Mouse (Mus musculus): ENCODE data around the gene Mtnr1a.
A peak's percentile ranks its signal among the peaks of the same experiment; 100 is the strongest.
"Not testable (repeated sequence)": the region's sequence is repeated elsewhere in the genome, so short reads cannot be mapped to it uniquely, and the experiment has no call there.

Mtnr1a gene

DNA sequence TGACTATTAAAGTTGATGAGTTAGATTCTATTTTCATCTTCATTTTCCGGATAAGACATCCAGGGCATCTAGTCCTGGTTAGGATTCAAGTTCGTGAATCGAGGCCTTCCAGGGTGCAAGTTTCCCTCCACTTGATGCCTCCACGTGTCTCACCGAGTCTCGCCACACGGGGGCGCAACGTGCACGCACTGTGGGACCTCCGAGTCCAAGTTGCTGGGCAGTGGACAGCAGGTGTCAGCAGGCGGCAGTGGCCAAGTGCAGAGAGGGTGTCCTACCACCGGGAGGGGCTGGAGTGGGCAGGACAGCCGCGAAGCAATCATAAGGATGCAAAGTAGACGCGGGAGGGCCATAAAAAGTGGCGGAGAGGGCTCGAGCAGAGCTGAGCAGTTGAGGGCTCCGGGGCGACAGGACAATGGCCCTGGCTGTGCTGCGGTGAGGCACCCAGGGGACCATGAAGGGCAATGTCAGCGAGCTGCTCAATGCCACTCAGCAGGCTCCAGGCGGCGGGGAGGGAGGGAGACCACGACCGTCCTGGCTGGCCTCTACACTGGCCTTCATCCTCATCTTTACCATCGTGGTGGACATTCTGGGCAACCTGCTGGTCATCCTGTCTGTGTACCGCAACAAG, at the start of gene Mtnr1a:
TSS of gene Mtnr1a (plus strand) at position 379 of the 628 bp plus-strand sequence.
- DNase-seq (ENCODE audit: low read depth, low spot score) = peak; percentile 85

DNA sequence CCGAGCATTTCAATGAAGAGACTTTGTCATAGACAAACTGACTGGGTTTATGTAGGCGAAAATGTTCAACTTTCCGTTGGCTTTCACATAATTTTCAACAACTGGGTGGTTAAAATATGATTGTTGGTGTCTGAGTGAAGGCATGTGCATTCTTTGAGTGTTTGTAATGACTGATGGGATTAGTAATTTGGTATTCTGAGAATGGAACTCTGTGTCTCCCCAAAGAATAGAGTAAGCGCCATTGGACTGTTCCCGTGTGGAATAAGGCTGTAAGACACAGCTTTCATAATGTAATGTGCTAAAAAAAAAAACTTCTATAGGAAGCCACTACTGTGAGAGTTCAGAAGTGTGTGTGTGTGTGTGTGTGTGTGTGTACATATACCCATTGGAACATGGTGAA, 49.7 kb upstream of the Mtnr1a start:
- DNase-seq (ENCODE audit: low read depth, low spot score) = no peak

DNA sequence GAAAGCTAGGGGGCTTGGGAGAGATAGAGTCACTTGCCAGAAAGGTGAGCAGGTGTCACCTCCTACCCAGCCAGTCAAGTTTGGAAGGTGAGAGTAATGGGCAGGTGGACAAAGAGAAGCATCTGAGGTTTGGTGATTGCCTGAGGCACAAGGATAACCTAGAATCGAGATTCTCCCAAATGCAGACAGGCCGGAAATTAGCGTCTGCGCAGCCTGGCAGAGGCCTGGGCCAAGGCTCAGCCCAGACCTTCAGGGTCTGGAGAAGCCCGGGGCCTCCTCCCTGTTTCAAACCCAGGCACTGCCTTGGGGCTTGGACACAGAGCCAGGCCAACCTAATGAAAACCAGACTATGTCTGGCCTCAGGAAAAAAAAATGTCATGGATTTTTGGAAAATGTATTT, 47.8 kb upstream of the Mtnr1a start:
- DNase-seq (ENCODE audit: low read depth, low spot score) = no peak

DNA sequence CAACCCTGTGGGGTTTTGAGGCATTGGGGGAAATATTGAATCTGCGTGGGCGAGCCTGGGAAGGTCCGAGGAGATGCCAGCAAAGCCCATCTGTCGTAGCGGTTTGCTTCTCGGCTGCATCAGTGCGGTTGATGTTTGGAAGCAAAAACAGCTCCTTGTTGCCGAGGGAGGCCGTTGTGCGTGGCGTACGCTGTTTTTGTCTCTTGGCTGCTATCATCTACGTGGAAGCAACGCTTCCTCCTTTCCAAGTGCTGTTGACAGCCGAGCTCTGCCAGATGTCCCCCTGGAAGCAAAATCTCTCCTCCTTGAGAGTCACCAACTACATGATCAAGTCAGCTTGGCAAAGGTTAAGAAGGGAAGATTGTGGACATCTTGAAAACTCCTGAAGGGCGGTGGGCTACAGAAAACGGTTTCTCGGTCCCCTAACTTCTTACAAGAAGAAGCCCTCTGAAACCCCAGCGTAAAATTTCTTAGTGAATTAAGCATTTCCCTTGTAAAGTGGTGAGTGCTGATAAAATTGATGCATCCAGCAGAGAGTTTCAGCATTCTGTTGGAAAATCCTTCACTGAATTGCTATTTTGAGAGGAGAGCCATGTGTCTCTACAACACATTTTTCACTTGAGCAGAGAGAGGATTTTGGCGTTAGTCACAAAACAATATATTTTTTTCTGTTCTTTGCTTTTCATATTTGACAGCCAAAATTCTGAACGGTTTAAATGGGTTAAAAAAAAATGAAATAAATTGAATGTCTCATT, 46.8 kb upstream of the Mtnr1a start:
- no peak for DNase-seq (ENCODE audit: low read depth, low spot score)

DNA sequence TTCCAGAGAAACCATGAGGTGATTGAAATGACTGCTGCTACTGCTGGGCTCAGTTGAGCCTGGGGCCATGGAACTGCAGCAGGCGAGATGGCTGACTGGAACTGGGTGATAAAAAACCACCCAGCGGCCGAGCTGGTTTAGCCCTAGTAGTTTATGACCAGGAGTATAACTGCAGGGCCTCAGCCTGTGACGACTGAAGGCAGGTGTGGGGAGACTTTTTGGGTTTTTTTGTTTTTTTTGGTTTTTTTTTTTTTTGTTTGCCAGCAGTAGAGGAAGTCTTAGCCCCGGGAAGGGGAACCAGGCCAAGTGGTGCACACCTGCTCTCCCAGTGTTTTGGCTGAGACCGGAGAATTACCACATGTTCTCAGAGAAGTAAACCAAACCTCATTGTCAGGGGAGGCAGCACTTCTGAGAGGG, 40.8 kb upstream of the Mtnr1a start:
- DNase-seq (ENCODE audit: low read depth, low spot score) = no peak

DNA sequence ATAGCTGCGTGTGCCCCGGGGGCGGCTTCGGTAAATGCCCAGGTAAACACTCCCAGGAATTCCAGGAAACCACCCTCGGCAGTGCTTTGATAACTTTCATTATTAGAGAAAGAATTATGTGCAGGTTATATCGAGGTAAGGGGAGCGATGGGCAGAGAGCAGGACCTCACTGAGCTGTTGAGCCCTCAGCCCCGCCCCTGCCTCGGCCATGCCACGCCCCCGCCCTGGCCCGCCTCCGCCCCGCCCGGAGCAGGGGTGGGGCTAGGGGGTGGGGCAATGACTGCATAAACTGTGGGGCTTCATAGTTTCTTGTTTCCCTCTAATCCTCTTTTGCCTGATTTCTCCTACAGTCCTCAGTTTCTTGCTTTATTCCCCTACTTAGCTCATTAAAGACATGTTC, 30.6 kb upstream of the Mtnr1a start:
- no peak for DNase-seq (ENCODE audit: low read depth, low spot score)

DNA sequence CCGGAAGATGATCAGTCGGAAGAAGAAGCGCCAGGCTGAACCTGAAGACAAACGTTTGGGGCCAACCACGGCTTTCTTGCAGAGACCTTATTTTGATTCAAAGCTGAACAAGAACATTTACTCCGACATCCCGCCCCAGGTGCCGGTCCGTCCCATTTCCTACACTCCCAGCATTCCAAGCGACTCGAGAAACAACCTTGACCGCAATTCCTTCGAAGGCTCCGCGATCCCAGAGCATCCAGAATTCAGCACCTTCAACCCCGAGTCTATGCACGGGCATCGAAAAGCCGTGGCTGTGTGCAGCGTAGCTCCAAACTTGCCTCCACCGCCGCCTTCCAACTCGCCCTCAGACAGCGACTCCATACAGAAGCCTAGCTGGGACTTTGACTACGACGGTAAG, 24.8 kb upstream of the Mtnr1a start:
- no peak for DNase-seq (ENCODE audit: low read depth, low spot score)

DNA sequence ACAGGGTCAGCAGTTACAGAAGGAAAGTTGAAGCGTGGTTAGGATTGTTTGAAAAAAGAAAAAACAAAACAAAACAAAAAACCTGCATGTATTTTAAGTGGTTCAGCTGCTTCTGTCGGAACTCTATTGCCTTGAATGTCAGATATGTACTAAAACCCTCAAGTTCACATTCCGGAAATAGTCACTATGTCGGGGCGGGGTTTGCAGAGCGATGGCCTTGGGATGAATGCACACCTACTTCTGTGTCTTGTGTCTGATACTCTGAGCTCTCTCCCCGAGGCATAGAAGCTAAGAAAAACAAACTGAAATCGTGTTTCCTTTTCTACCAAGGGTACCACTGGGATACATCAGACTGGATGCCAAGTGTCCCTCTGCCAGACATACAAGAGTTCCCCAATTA, 18.5 kb upstream of the Mtnr1a start:
- no peak for DNase-seq (ENCODE audit: low read depth, low spot score)

DNA sequence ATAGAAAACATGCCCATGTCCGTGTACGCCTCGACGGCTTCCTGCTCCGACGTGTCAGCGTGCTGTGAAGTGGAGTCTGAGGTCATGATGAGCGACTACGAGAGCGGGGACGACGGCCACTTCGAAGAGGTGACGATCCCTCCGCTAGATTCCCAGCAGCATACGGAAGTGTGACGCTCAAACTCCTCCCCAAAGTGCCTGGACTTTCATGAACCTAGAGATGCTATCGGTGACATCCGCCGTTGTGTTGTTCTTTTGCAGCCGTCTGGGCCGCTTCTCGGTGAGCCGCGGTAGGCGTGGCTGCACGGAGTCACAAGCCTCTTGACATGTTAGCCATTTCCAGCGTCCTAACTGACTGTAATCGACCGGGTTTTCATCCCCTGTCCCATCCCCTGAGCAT, 17.7 kb upstream of the Mtnr1a start:
- DNase-seq (ENCODE audit: low read depth, low spot score) = no peak

DNA sequence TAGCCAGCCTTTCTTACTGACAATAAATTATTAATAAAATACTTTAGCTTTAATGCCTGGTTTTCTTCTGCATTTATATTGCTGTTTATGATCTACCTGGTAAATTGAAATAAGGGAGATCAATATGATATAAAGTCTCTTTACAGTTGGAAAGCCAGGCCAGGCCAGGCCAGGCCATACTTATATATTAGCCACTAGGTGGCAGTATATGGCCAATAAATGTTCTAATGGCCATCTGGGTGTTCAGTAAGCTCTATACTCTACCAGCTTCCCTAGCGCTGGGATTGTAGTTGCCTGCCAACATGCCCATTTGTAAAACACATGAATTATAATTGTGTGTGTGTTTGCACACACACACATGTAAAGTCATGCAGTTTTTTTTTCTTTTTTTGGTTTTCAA, 16.7 kb upstream of the Mtnr1a start:
- DNase-seq (ENCODE audit: low read depth, low spot score) = no peak

DNA sequence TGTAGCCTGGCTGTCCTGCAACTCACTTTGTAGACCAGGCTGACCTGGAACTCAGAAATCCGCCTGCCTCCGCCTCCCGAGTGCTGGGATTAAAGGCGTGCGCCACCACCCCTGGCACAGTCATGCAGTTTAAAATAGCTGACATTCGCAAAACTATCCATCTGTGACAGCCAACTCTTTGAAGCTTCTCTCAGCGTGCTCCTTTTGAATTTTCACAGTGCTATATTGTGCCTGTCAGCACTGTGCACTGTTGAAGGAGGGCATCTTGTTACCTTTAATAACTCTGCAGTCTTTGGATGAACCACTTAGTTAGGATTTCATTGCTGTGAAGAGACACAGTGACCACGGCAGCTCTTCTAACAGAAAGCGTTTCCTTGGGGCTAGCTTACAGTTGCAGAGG, 16.3 kb upstream of the Mtnr1a start:
- DNase-seq (ENCODE audit: low read depth, low spot score) = no peak

DNA sequence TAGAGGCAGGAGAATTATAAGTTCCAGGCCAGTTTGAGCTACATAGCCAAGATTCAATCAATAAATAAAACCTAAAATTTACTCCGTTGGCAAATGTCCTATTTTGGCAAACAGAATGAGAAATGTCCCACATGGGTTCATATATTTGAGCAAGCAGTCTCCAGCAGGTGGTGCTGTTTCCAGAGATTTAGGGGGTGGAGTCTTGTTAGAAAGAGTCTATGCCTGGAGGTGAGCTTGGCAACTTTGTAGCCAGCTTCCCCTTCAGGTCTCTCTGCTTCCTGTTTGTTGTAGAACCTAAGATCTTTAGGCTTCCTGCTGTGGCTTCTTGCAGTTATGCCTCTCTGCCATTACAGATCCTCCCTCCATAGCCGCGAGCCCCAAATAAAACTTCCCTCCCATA, 13.4 kb upstream of the Mtnr1a start:
- no peak for DNase-seq (ENCODE audit: low read depth, low spot score)

DNA sequence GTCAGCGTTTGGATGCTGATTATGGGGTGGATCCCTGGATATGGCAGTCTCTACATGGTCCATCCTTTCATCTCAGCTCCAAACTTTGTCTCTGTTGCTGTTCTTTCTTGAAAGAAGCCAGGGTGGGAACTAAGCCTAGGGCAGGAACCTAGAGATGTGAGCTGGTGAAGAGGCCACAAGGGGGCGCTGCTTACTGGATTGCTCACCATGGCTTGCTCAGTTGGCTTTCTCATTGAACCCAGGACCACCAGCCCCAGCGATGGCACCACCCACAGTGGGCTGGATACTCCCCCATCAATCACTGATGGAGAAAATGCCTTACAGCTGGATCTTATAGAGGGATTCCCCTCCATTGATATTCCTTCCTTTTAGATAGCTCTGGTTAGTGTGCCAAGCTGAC, 12.1 kb upstream of the Mtnr1a start:
- DNase-seq (ENCODE audit: low read depth, low spot score) = no peak

DNA sequence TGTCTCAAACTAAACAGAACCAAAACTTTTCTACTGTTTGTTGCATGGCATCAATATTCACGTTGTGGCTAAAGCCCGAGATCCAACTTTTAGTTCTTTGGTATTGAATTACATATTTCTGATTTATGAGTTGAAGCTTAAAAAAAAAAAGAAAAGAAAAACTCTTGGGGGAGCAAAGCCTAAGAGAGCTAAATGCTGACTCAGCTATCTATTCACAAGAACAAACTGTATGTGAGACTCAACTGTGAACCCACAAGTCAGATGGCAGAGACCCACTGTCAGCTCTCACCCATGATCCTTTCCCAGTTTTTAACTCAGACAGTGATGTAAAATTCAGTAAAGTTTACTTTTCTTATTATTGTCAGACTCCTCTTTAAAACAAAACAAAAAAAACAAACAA, 8.9 kb upstream of the Mtnr1a start:
- no peak for DNase-seq (ENCODE audit: low read depth, low spot score)

DNA sequence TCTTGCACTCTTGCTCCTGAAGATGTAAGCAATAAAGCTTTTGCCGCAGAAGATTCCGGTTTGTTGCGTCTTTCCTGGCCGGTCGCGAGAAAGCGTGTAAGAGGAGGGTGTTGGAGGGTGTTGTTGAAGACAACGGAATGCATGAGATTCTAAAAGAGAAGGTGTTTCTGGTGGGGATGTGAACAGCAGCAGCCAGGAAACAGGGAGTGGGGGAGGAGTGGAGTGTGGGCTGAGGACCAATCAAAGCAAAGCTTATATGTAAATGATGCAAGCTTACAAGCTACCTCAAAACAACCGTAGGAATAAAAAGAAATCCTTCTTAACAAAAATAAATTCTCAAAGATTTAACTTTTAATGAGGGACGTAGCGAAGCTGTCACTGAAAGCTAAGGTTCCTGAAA, 6.6 kb upstream of the Mtnr1a start:
- DNase-seq (ENCODE audit: low read depth, low spot score) = no peak

DNA sequence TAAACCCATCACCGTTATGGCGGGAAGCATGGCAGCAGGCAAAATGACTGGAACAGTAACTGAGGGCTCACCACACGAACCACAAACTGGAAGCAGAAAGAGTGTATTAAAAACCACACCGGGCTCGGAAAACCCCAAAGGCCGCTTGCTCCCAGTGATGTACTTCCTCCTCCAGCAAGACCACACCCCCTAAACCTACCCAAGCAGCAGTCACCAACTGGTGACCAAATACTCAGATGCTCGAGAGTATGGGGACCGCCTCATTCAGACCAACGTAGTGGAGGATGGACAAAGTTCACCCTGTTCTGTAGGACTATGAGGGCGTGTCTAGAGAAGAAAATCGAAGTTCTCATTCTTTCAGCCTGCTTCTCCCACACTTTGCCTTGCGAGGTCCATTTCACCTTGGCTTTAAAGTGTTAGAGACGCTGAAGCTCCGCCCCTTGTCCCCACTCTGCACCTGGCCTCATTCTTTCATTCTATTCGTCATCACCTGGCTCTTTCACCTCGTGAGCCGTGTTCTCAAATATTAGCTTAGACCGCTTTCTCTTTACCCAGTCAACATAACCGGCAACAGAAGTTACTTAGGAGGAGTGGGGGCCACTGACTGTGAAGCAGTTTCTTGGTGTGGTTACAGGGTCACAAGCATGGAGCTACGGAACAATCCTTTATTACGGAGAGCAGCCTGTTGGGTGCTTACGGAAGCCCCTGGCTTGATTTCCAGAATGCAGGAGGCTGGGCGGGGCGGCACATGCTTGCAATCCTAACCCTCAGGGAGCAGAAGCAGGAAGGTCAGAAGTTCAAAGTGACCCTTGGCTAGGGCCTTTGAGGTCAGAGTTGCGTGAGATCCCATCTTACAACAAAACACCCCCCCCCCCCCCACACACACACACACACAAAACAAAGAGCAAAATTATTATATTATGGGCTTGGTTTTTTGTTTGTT, 5.7 kb upstream of the Mtnr1a start:
- DNase-seq (ENCODE audit: low read depth, low spot score) = no peak

DNA sequence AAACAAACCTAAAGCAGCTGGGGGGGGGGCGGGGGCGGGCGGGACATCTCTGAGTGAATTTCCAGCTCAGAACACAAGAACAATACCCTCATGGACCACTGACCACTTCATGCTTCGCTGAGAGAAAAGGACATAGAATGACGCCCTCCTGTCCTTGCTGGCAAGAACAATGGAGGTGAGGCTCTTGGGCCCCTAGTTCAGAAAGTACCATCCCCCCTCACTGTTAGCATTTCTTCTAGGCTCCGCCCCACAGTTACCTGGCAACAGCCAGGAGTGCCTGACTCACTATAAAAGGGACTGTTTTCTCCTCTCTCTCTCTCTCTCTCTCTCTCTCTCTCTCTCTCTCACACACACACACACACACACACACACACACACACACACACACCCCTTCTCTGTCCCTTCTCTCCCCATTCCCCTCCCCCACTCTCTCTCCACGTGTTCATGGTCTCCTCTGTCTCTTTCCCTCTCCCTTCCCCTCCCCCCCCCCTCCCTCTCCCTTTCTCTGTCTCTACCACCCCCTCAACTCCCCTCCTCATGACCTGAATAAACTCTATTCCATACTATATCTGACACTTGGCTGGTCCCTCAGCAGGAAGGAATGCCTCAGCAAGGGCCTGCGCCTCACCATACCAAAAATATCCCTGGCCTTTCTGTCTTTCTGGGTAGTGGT, 4.6 kb upstream of the Mtnr1a start:
- DNase-seq (ENCODE audit: low read depth, low spot score) = no peak

DNA sequence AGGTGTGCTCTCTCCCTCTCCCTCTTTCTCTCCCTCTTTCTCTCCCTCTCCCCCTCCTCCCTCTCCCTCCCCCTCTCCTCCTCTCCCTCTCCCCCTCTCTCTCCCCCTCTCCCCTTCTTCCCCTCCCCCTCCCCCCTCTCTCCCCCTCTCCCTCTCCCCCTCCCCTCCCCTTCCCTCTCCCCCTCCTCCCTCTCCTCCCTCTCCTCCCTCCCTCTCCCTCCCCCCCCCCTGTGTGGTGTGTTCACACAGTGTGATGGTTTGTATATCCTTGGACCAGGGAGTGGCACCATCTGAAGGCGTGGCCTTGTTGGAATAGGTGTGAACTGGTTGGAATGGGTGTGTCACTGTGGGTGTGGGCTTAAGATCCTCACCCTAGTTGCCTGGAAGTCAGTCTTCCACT, 3.5 kb upstream of the Mtnr1a start:
- DNase-seq (ENCODE audit: low read depth, low spot score) = not testable (repeated sequence)

DNA sequence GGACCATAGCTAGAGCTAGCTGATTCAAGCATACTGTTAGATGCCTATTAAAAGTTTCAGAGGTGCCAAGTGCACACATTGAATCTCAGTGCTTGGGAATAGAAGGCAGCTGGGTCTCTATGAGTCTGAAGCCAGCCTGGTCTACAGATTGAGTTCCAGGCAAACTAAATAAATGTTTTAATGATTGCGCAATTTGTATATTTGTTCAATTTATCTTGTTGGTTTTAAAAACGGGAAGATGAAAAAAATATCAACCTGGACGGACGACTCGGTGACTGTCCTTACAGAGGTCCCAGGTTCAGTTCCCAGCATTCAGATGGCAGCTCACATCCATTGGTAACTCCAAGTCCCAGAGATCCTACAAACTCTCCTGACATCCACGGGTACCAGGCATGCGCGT, 2.0 kb downstream of the Mtnr1a start:
- DNase-seq (ENCODE audit: low read depth, low spot score) = no peak

DNA sequence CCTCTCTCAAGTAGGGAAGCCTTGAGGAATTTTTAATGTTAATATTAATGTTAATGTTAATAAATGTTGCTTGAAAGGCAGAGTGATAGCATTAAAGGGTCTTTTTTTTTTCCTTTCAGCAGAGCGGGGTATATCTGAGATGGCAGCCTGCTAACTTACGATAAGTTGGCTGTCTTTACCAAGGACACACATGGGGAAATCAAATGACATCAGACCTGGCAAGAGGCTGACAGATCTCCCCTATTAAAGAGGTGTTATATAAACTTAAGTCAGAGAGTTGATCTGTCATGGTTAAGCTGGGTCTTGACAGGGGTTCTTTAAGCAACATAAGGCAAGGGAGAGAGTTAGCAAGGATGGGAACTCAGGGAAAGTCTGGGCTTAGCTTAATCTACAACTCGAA, 11.9 kb downstream of the Mtnr1a start:
- DNase-seq (ENCODE audit: low read depth, low spot score) = no peak

DNA sequence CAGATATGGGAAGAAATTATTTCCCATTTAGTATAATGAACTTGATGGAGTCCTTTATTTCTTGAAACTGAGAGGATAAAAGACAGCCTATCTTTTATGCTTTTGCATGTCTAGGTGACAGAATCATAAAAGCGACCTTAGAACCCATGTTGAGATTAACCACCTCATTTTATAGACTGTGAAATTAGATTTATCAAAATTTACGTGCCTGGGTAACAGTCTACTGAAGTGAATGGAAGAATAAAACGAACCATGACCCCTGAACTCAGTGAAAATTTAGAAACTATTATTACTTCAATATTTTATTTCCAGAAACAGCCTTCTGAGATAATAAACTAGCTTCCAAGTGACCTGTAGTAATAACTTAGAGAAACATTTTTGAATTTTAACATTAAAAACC, 24.7 kb downstream of the Mtnr1a start:
- DNase-seq (ENCODE audit: low read depth, low spot score) = no peak
